Mouse (Mus musculus): ENCODE results near the gene Tyw1. TPM values are rescaled to one million over a fixed set of nuclear protein-coding genes. Genes with fewer than 3 reads are reported as not detected.
A peak's percentile ranks its signal among the peaks of the same experiment; 100 is the strongest.

Gene Tyw1
- 23.5 and 28.0 TPM in 2 replicates for polyA plus RNA-seq (2014; fragmentation: Nextera tagmentation; extraction: Ambion mirVana)

- Histone ChIP-seq H3K9ac (replicated peaks; ENCODE audit: low read depth, low read length) (peak within 1 kb of the TSS; percentile 76), H3K4me3 (ENCODE audit: low read depth, low read length) (peak within 1 kb of the TSS; percentile 76), H3K4me1 (ENCODE audit: control insufficient read depth, insufficient read depth, low read length) (peaks cover 9% of the 10 kb centered on the region; the same call in 1 of the 2 replicates), H3K27me3 (ENCODE audit: control insufficient read depth, insufficient read depth, low read length) (no peaks in the 10 kb centered on the region), H3K27ac (ENCODE audit: low read depth, low read length) (peak within 1 kb of the TSS; percentile 77), H3K9me3 (ENCODE audit: control insufficient read depth, low read length) (no peaks in the 10 kb centered on the region), H3K36me3 (ENCODE audit: control insufficient read depth, insufficient read depth, low read length) (peaks cover 9% of the 10 kb centered on the region), H3K4me2 (ENCODE audit: low read depth, low read length) (peak within 1 kb of the TSS; percentile 79)
- WGBS: 0% methylated on average over 52 of the region's 52 CpGs
- ATAC-seq (ENCODE audit: low read depth): peak; percentile 90
Observed at GRCm38 (mm10) chr5:130255017-130255720, at the start of gene Tyw1, which contains the start of gene Sbds. Gene Tyw1, plus strand, starts transcription at chr5:130255619. Gene Sbds, minus strand, starts transcription at chr5:130255530.

GRCm38 (mm10) chr5:130207299-130207698 lies 48.1 kb upstream of the Tyw1 start:
- no peak for ATAC-seq (ENCODE audit: low read depth)
- Histone ChIP-seq H3K4me2 (ENCODE audit: low read depth, low read length) (no peak overlapping the region), H3K4me1 (ENCODE audit: control insufficient read depth, insufficient read depth, low read length) (no peaks in the 10 kb centered on the region), H3K4me3 (ENCODE audit: low read depth, low read length) (no peak overlapping the region), H3K27me3 (ENCODE audit: control insufficient read depth, insufficient read depth, low read length) (no peaks in the 10 kb centered on the region), H3K36me3 (ENCODE audit: control insufficient read depth, insufficient read depth, low read length) (peaks cover 28% of the 10 kb centered on the region), H3K27ac (ENCODE audit: low read depth, low read length) (no peak overlapping the region), H3K9me3 (ENCODE audit: control insufficient read depth, low read length) (no peaks in the 10 kb centered on the region), H3K9ac (replicated peaks; ENCODE audit: low read depth, low read length) (no peak overlapping the region)
- WGBS: 95% methylated on average over 4 of the region's 4 CpGs

GRCm38 (mm10) chr5:130212956-130213355 lies 42.5 kb upstream of the Tyw1 start:
- 95% methylated on average over 11 of the region's 11 CpGs for WGBS
- ATAC-seq (ENCODE audit: low read depth): no peak
- H3K4me2 ChIP-seq (ENCODE audit: low read depth, low read length): no peak overlapping the region
- no peak overlapping the region for H3K4me3 ChIP-seq (ENCODE audit: low read depth, low read length)
- peaks cover 32% of the 10 kb centered on the region for H3K36me3 ChIP-seq (ENCODE audit: control insufficient read depth, insufficient read depth, low read length)
- no peaks in the 10 kb centered on the region for H3K4me1 ChIP-seq (ENCODE audit: control insufficient read depth, insufficient read depth, low read length)
- no peak overlapping the region for H3K9ac ChIP-seq (replicated peaks; ENCODE audit: low read depth, low read length)
- no peaks in the 10 kb centered on the region for H3K27me3 ChIP-seq (ENCODE audit: control insufficient read depth, insufficient read depth, low read length)
- no peaks in the 10 kb centered on the region for H3K9me3 ChIP-seq (ENCODE audit: control insufficient read depth, low read length)
- H3K27ac ChIP-seq (ENCODE audit: low read depth, low read length): no peak overlapping the region

- Histone ChIP-seq H3K4me2 (ENCODE audit: low read depth, low read length) (no peak within 1 kb of the TSS), H3K4me3 (ENCODE audit: low read depth, low read length) (no peak within 1 kb of the TSS), H3K9ac (replicated peaks; ENCODE audit: low read depth, low read length) (no peak within 1 kb of the TSS), H3K36me3 (ENCODE audit: control insufficient read depth, insufficient read depth, low read length) (peaks cover 14% of the 10 kb centered on the region), H3K9me3 (ENCODE audit: control insufficient read depth, low read length) (no peaks in the 10 kb centered on the region), H3K4me1 (ENCODE audit: control insufficient read depth, insufficient read depth, low read length) (peaks cover 7% of the 10 kb centered on the region; the same call in 1 of the 2 replicates), H3K27me3 (ENCODE audit: control insufficient read depth, insufficient read depth, low read length) (no peaks in the 10 kb centered on the region), H3K27ac (ENCODE audit: low read depth, low read length) (no peak within 1 kb of the TSS)
- no peak for ATAC-seq (ENCODE audit: low read depth)
- 88% methylated on average over 7 of the region's 7 CpGs for whole genome bisulfite sequencing
Observed at GRCm38 (mm10) chr5:130216781-130217180, 38.6 kb upstream of the Tyw1 start, which contains the start of gene Tmem248. Gene Tmem248, plus strand, starts transcription at chr5:130217081.

DNA sequence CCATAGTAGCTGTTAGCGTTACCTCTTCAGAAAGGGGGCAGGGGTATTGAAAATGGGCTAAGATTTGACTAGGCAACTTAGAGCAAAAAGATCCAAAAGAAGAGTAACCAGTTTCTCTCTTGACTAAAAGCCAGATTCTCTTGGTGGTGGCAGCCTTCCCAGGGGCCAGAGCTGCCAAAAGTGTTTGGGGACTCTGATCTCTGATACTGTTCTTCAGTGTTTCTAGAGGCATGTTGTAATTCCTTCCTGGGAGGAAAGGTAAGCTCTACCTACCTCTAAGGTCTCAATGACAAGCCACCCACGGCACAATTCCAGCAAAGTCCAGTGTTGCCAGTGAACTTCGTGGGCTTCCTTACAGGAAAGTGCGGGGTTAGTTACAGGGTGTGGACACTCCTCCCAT lies 38.0 kb upstream of the Tyw1 start:
- 90% methylated on average over 4 of the region's 4 CpGs for WGBS
- no peaks in the 10 kb centered on the region for H3K9me3 ChIP-seq (ENCODE audit: control insufficient read depth, low read length)
- H3K36me3 ChIP-seq (ENCODE audit: control insufficient read depth, insufficient read depth, low read length): peaks cover 10% of the 10 kb centered on the region; the same call in 1 of the 2 replicates
- H3K4me1 ChIP-seq (ENCODE audit: control insufficient read depth, insufficient read depth, low read length): peaks cover 7% of the 10 kb centered on the region; the same call in 1 of the 2 replicates
- ATAC-seq (ENCODE audit: low read depth): no peak
- H3K4me3 ChIP-seq (ENCODE audit: low read depth, low read length): no peak overlapping the region
- no peak overlapping the region for H3K27ac ChIP-seq (ENCODE audit: low read depth, low read length)
- no peak overlapping the region for H3K4me2 ChIP-seq (ENCODE audit: low read depth, low read length)
- no peak overlapping the region for H3K9ac ChIP-seq (replicated peaks; ENCODE audit: low read depth, low read length)
- H3K27me3 ChIP-seq (ENCODE audit: control insufficient read depth, insufficient read depth, low read length): no peaks in the 10 kb centered on the region

DNA sequence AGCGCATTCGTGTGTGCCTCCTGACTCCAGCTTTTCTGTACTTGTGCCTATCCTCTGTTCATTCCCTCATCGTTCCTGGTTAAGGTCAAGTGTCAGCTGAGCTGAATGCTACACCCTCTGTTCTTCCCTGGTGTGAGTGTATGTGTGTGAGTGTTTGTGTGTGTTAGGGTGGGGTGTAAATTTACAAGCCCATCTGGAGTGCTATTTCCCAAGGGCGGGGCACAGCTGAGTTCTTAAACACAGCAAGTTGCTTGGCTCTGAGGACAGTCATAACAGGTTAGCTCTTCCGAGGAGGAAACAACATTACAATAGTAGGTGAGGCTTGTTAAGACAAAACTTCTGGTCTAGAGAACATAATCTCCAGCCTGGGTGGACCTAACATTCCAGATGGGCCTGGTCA lies 37.1 kb upstream of the Tyw1 start:
- no peak overlapping the region for H3K9ac ChIP-seq (replicated peaks; ENCODE audit: low read depth, low read length)
- no peak for ATAC-seq (ENCODE audit: low read depth)
- no peaks in the 10 kb centered on the region for H3K9me3 ChIP-seq (ENCODE audit: control insufficient read depth, low read length)
- H3K27me3 ChIP-seq (ENCODE audit: control insufficient read depth, insufficient read depth, low read length): no peaks in the 10 kb centered on the region
- WGBS: 89% methylated on average over 5 of the region's 5 CpGs
- H3K4me2 ChIP-seq (ENCODE audit: low read depth, low read length): no peak overlapping the region
- H3K27ac ChIP-seq (ENCODE audit: low read depth, low read length): no peak overlapping the region
- peaks cover 10% of the 10 kb centered on the region; the same call in 1 of the 2 replicates for H3K4me1 ChIP-seq (ENCODE audit: control insufficient read depth, insufficient read depth, low read length)
- no peak overlapping the region for H3K4me3 ChIP-seq (ENCODE audit: low read depth, low read length)
- H3K36me3 ChIP-seq (ENCODE audit: control insufficient read depth, insufficient read depth, low read length): peaks cover 4% of the 10 kb centered on the region; the same call in 1 of the 2 replicates

DNA sequence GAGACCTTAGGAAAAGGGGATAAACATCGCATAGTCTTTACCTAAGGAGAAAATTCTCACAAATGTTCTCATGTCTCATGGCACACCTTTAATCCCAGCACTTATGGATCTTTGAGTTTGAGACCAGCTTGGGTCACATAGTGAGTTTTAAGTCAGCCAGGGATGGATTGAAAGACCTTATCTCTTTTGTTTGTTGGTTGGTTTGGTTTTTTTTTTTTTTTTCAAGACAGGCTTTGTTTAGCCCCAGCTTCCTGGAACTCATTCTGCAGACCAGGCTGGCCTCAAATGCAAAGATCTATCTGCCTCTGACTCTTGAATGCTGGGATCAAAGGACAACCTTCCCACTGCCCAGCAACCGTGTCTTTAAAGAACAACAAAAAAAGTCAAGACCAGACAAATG lies 34.1 kb upstream of the Tyw1 start:
- Histone ChIP-seq H3K9ac (replicated peaks; ENCODE audit: low read depth, low read length) (peak overlapping the region; percentile 96), H3K4me3 (ENCODE audit: low read depth, low read length) (peak overlapping the region; percentile 96), H3K27ac (ENCODE audit: low read depth, low read length) (peak overlapping the region; percentile 82; the same call in 1 of the 2 replicates), H3K9me3 (ENCODE audit: control insufficient read depth, low read length) (no peaks in the 10 kb centered on the region), H3K4me2 (ENCODE audit: low read depth, low read length) (peak overlapping the region; percentile 61), H3K36me3 (ENCODE audit: control insufficient read depth, insufficient read depth, low read length) (no peaks in the 10 kb centered on the region), H3K4me1 (ENCODE audit: control insufficient read depth, insufficient read depth, low read length) (peaks cover 13% of the 10 kb centered on the region; the same call in 1 of the 2 replicates), H3K27me3 (ENCODE audit: control insufficient read depth, insufficient read depth, low read length) (no peaks in the 10 kb centered on the region)
- 55% methylated on average over 2 of the region's 2 CpGs for WGBS
- no peak for ATAC-seq (ENCODE audit: low read depth)

DNA sequence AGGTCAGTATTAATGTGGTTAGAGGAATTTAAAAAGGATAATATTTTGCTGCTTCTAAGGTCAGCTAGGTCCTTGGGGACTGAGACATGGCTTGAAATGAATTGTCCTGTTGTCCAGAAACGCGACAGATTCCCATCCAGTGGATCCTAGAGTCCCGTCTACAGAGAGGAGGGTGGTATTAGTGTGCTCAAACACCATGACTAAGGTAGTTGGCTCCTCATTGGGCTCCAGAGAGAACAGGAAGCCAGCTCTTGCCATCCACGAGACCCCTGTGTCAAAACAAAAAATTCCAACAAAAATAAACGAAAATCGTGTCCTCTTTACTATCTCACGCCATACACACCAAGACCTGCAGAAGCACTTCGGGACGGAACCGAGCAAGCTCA lies 33.7 kb upstream of the Tyw1 start:
- Histone ChIP-seq H3K27me3 (ENCODE audit: control insufficient read depth, insufficient read depth, low read length) (no peaks in the 10 kb centered on the region), H3K4me2 (ENCODE audit: low read depth, low read length) (peak overlapping the region; percentile 61), H3K4me1 (ENCODE audit: control insufficient read depth, insufficient read depth, low read length) (peaks cover 13% of the 10 kb centered on the region; the same call in 1 of the 2 replicates), H3K4me3 (ENCODE audit: low read depth, low read length) (peak overlapping the region; percentile 96), H3K27ac (ENCODE audit: low read depth, low read length) (peak overlapping the region; percentile 82), H3K36me3 (ENCODE audit: control insufficient read depth, insufficient read depth, low read length) (no peaks in the 10 kb centered on the region), H3K9me3 (ENCODE audit: control insufficient read depth, low read length) (no peaks in the 10 kb centered on the region), H3K9ac (replicated peaks; ENCODE audit: low read depth, low read length) (peak overlapping the region; percentile 96)
- ATAC-seq (ENCODE audit: low read depth): peak; percentile 71
- under 1% methylated on average over 10 of the region's 10 CpGs for WGBS

Measured in neural tube, embryonic 14.5 days (tissue).